Mouse (Mus musculus): ENCODE measurements around the gene Ing5. TPM values are rescaled to one million over a fixed set of nuclear protein-coding genes. Genes with fewer than 3 reads are reported as not detected.
A peak's percentile ranks its signal among the peaks of the same experiment; 100 is the strongest.
"Not testable (repeated sequence)": the region's sequence is repeated elsewhere in the genome, so short reads cannot be mapped to it uniquely, and the experiment has no call there.

The Ing5 gene
- total RNA-seq (2021): 10 to 100 TPM; 10.3 to 15.8 TPM

DNA sequence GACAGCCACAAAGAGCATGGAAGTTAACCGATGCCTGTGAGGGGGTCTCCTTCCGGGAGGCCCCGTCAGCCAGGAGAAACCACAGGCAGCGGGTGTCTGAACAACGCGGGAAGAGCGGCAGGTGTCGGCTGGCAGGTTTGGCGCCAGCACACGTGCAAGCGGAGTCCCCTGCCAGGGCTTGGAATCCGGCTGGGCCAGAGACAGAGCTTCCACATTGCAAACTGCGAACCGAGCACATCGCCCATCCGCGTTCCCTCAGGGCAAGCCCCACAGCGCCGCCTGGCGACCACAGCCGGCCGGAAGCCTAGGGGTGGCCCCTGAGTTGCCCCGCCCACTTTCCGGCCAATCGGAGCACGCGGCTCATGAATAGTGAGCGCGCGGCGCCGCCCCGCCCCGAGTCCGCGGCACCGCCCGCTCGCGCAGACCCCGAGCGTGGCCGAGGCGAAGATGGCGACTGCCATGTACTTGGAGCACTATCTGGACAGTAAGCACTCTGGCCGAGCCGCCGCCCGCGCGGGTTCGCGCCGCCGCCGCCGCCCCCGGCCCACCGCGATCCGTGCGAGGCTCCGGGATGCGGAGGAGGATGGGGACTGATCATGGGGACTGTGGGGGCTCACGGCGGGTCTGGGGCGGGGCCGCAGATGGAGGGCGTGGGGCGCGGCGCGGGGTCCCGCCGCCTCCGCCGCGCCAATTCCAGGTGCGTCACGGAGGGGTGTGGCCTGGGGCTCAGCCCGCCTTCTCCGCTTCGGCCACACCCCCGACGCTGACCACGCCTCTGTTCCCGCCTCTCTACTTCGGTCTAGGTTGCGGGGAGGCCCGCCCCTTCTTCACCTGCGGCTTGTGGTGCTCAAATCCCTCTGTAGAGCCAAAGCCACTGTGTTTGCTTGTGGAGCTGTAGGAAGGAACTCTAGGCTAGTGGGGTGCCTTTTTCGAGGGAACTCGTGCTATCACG, at the start of gene Ing5:
Gene Ing5 (plus strand): TSS at position 410 of the 952 bp plus-strand sequence.
- DNase-seq: peak; percentile 100
- intact Hi-C loops (cut with DNase I): loop anchor here (2.0 to 10.0 kb wide), 4 partner anchors 19 to 289 kb away; partner anchors contain the start of gene Farp2

DNA sequence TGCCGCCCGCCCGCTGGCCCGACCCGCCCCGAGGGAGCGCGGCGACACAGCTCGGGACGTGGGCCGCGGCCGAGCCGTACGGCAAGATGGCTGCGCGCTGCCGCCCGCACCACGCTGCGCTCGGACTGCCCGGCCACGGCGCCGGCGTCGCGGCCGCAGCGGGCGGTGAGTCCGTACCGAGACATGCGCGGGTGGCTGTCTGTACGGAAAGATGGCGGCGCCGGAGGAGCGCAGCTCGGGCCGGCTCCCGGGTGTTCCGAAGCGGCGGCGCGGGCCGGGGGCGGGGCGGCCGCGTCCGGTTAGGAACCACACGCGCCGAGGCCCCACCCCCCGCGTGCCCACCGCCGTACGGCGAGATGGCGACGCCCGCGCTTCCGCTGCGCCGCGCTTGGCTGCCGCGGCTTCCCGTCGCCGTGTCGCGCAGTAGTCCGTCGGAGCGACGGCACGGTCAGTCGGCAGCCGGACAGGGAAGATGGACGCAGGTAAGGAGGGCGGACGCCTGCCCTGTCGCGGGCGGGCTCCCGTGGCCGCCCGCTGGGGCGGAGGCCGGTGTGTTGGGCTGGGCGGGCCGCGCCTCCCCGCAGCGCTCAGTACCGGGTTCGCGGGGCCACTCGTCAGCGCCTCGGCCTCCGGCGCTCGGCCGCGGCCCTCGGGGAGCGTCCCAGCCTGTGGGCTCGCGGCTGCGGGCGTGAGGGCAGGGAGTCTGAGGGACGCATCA, 49.0 kb upstream of the Ing5 start, which contains the start of gene Thap4:
Gene Thap4 (minus strand): TSS at position 292 of the 718 bp plus-strand sequence.
- peak; percentile 92 to 95 for DNase-seq
- intact Hi-C loops (cut with DNase I): loop anchor here (1.0 to 5.0 kb wide), 3 partner anchors 46 to 412 kb away; partner anchors contain the start of genes Dtymk, Hdlbp, Pask and Ppp1r7

DNA sequence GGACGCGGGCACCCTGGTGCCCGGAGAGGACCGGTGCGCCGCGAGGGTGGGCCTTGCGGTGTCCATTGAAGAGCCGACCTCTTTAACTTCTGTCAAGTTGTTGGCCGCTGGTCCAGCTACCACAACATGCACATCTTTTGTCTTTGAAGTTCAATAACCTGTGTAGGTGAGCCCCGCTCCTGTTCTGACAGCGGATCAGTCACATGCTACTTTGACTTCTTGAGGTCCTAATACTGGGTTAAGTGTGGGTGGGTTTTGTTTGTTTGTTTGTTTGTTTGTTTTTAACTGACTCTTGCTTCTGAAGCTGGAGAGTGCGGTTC, 48.5 kb upstream of the Ing5 start:
- no peak for DNase-seq
- intact Hi-C loops (cut with DNase I): loop anchor here (1.0 to 5.0 kb wide), 3 partner anchors 46 to 413 kb away; partner anchors contain the start of genes Dtymk, Hdlbp, Pask and Ppp1r7

DNA sequence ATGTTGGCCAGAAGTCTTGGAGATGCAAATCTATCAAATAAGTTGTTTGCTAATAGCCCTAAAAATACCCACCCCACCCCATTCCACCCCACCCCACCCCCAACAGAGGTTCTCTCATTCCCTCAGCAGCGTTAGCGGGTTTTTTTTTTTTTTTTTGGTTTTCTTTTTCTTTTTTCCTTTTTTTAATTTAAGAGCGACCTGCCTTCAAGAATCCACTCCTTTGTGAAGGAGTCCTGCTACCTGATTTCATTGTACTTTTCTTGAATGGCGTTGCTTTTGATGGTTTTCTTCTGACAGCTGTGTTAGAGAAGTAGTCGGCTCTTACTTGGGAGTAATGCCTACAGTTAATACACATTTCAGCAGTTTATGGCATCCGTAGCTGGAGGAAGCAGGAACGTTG, 48.1 kb upstream of the Ing5 start:
- no peak for DNase-seq
- intact Hi-C loops (cut with DNase I): loop anchor here (1.0 to 5.0 kb wide), 3 partner anchors 45 to 413 kb away; partner anchors contain the start of genes Dtymk, Hdlbp, Pask and Ppp1r7

DNA sequence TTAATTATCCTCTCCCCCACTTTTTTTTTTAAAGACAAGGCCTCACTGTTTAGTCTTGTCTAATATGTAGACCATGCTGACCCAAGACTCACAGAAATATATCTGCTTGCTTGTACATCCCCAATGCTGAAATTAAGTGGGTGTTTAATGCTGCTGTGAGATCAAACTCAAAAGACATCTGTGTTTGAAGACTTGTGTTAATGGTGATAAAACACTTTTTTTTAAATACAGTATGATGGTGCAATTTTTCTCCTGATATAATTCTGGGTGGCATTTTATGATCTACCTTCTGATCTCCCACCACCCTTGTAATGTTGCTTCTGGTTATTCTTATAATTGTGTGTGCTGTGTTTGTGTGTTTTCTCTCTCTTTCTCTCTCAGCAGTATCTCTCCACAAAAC, 47.6 kb upstream of the Ing5 start:
- intact Hi-C loops (cut with DNase I): loop anchor here (5.0 kb wide), 1 partner anchor 414 kb away; the partner anchor contains the start of genes Pask and Ppp1r7

DNA sequence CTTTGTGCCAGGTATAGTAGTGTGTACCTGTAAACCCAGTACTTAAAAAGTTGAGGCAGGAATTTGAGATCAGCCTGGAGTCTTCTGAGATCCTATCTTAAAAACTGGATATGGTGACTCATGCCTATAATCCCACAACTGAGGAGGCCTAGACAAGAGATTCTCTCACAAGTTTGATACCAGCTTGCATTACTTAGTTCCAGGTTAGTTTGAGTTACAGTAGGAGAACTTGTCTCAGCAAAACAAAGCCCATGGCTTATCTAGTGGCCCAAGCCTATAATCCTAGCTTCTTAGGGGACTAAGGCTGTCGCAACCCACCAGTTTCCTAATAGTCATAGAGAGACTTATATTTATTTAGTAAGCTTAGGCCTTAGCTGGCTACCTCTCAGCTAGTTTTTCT, 43.7 kb upstream of the Ing5 start:
- no peak for DNase-seq
- intact Hi-C loops (cut with DNase I): no loop called here

More for the DNA sequence above, 47.6 kb upstream of the Ing5 start:
- no peak for DNase-seq

DNA sequence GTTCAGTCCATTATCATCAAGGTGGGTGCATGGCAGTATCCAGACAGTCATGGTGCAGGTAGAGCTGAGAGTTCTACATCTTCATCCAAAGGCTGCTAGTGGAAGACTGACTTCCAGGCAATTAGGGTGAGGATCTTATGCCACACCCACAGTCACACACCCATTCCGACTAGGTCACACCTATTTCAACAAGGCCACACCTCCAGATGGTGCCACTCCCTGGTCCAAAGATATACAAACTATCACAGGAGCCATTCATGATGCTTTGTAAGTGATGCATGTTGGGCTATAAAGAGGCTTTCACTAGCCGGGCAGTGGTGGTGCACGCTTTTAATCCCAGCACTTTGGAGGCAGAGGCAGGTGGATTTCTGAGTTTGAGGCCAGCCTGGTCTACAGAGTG, 40.2 kb upstream of the Ing5 start:
- intact Hi-C loops (cut with DNase I); DNase-seq: not testable (repeated sequence)

DNA sequence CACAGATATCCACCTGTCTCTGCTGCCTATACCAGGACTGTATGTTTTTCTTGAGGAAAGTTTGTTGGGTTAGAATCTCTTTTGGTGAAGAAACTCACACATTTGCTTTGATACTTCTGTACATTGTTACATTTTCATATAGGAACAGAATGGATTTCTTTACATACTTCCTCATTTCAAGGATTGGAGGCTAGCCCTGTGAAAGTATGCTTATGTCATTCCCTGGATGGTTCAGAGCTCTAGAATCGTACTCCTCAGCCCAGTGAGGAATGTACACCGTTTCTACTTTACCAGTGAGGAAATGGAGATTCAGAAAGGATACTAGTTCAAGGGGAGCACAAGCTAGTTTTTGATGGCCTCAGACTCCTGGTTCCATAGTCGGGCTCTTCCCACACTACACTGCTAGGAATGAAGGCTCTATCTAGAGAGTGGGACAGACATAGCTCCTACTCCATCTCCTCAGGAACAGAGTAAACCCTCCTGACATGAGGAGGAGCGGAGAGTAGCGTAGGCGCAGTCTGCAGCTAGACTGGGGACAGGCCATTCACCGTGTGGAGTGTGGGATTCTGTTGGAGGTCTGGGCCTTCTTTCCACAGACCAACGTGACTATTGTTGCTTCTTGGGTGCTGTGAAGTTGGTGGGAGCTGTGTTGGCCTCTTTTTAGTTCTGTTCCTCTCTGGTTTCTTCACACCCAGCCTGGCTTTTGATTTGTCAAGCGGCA, 38.7 kb upstream of the Ing5 start:
- no peak for DNase-seq
- intact Hi-C loops (cut with DNase I): no loop called here

DNA sequence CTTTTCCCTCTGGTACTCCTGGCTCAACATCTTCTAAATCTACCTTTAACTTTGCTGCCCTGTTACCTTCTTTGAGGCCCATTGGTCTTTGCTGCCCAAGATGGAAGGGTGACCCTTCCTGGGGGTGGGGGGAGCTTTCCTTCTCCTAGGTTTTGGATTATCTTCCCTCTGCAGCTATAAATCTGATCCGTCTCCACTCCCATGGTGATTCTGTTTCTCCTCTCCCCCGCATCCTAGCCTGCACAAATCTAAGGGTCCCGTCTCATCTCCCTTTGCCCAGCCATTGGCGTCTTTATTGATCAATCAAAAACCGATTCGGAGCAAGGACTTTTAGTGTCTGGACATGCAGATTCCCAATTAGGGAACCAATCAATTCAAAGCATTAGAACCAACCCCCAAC, 36.2 kb upstream of the Ing5 start:
- intact Hi-C loops (cut with DNase I): no loop called here
- DNase-seq: no peak

DNA sequence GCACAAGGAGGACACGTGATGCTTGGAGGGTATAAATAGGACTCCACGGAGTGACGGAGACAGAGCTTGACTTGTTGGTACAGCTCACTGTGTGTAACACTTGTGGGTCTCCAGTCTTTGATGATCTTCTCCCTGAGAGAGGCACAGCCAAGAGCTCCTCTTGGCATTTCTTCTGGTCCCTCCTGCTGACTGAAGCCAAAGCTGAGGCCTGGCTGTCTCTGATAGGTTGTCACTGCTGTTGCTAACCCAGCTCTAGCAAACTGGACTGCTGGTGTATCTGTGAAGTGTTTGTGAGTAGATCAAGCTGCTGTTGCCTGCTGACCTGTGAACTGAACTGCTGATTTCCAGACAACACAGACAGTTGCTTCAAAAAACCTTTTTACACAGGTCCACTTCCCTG, 33.9 kb upstream of the Ing5 start:
- DNase-seq: no peak
- intact Hi-C loops (cut with DNase I): no loop called here

DNA sequence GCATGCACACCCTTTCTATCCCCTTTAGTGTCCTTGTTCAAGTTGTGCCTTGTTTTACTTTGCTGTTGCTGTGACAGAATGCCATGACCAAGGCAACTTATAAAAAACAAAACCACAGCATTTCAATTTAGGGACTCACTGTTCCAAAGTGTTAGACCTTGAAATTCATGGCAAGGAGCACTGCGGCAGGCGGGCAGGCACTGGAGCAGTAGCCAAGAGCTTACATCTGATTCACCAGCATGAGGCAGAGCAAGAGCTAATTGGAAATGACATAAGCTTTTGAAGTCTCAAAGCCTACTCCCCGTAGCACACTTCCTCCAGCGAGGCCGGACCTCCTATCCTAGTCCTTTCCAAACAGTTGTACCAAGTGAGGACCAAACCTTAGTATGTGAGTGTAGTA, 27.1 kb upstream of the Ing5 start:
- no peak for DNase-seq
- intact Hi-C loops (cut with DNase I): no loop called here

DNA sequence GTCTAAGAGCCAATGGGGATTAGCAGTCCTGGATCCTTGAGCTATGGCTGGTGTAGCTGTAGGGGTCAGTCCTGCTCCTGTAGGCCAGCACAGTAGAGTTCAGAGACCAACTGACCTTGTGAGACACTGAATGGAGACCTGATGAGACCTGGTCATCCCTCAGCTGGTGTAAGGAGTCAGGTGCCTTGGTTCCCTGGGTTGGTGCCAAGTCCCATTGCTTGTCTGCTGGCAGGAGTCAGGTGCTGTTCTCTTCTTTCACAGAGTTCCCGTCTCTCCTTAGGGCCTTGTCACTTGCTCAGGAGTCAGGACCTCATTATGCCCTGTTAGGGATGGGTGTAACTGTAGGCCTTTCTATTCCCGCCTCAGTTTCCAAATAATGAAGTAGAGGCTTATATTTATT, 16.9 kb upstream of the Ing5 start:
- no peak for DNase-seq
- intact Hi-C loops (cut with DNase I): no loop called here

DNA sequence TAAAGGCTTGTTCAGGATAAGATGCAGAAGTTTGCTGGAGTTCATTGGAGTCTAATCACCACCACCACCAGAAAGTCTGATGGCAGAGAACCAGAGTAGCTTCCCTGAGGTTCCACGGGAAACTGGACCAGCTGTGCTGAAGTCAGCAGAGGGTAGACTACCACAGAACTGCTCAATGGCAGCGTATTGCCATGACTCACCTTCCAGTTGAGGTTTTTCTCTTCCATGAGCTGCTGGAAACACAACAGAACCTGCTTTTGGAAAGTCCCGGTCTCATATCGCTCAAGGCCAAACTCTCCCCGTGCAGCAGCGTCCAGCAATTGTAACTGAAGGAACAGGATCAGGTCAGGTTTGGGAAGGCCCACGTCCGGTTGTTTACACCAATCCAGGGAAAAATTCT, 9.2 kb upstream of the Ing5 start:
- no peak for DNase-seq
- intact Hi-C loops (cut with DNase I): no loop called here

DNA sequence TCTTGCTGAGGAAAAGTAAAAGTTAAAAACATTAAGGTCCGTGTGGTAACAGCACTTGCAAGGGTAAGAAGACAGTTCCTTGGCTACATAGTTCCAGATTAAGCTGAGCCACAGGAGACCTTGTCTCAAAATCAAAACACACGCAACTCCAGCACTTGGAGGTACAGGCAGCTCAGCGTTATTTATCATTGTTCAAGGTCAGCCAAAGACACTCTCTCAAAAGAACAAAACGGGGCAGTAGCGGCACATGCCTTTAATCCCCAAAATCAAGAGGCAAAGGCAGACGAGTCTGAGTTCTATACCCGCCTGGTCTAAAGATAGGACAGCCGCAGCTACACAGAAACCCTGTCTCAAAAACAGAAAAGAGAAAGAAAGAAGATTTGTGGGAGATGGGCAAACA, 7.9 kb upstream of the Ing5 start:
- intact Hi-C loops (cut with DNase I): no loop called here
- DNase-seq: no peak

DNA sequence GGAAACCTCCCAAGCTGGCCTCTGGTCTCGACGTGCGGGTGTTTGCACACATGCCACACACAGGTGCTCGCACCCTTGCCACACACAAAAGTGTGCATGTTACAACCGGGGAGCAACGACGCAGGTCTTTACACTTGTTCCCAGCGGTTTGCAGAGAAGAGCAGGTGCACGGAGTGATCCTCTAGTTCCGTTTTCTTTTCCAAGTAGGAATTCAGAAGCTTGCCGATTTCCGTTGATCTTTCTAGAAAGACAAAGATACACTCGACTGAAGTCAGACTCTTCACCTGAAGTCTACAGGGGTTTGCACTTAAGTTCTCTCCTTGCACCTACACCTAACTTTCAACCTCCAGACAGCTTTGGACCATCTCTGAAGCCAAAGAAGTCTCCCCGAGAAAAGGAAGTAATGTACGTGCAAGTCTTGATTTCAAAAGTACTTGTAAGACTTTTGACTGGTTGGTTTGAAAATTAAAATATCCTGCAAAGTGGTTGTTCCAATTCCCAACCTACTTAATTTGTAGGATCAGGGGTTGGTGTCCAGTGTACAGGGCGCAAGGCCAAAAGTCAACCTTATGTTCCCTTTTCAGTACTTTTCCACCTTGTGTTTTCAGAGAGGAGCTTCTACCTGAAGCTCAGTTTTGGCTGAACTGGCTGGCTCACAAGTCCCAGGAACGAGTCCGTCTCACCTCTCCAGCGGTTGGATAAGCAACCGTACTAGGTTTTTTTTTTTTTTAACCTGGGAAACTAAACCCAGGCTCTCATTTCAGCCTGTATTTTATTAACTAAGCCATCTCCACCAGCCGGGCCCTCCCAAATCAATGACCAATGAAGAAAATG, 2.9 kb upstream of the Ing5 start:
- intact Hi-C loops (cut with DNase I): loop anchor here (2.0 to 10.0 kb wide), 3 partner anchors 46 to 286 kb away; partner anchors contain the start of genes Farp2 and Thap4

DNA sequence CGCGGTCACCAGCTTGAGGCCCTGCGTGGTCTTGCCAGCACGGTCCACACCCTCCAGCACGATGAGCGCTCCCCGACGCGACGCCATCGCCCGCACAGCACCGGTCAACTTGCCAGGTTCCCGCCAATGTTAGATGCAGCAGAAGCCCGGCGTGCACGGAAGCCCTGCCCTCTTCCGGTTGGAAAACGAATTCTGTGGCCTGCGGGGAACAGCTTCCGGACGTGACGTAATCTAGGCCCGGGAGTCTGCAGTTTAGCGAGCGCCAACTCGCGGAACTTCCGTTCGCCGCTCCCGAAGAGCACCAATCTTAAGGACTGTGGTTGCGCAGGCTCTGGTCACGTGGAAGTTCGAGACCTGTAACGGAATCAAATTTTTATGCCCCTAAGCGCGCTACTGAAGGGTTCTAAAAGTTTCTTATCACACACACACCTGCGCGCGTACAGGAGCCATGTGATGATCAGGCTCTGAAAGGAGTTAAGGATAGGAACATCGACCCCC, 2.0 kb upstream of the Ing5 start, which contains the start of gene Dtymk:
Gene Dtymk (minus strand): TSS at position 194 of the 498 bp plus-strand sequence.
- peak; percentile 86 to 91 for DNase-seq
- intact Hi-C loops (cut with DNase I): loop anchor here (2.0 to 10.0 kb wide), 4 partner anchors 47 to 287 kb away; partner anchors contain the start of genes Farp2 and Thap4

More for the DNA sequence above, 2.9 kb upstream of the Ing5 start:
- no peak for DNase-seq

DNA sequence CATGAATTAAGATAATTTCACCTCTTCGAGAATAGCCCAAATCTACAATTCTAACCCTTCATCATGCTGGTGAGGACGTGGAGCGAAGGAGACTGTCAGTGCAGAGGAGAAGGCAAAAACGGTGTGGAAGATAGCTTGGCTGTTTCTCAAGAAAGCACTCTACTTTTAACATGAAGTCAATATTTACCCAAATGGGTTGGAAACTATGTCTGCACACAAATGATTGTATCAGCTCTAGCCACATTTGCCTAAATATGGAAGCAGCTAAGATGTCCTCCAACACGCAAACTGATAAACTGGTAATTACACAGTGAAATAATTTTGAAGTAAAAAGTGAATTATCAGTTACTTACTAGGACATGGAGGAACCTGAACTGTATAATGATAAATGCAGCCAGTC, 994 bp upstream of the Ing5 start:
- DNase-seq: no peak
- intact Hi-C loops (cut with DNase I): loop anchor here (2.0 to 10.0 kb wide), 3 partner anchors 134 to 288 kb away; partner anchors contain the start of gene Farp2

DNA sequence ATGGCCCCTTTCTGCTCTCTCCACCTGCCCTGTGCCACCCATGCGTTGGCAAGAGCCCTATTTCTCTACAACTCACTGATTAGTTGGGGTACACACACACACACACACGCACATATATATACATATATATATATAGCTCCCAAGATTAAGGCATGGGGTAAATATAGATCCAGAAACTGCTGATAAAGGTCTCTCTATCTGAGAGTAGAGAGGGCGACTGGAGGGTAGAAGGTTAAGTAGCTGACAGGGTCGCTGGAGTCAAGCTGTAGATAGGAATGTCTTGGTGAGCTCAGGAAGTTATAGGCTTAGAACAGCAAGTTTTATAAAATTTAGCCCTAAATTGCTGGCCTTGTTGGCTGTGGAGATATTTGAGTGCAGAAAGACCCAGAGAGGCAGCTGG, 1.1 kb downstream of the Ing5 start:
- DNase-seq: no peak
- intact Hi-C loops (cut with DNase I): loop anchor here (2.0 to 10.0 kb wide), 3 partner anchors 18 to 290 kb away; partner anchors contain the start of gene Farp2
